Mouse (Mus musculus): ENCODE data around the gene Tapbpl.

Gene Tapbpl

DNA sequence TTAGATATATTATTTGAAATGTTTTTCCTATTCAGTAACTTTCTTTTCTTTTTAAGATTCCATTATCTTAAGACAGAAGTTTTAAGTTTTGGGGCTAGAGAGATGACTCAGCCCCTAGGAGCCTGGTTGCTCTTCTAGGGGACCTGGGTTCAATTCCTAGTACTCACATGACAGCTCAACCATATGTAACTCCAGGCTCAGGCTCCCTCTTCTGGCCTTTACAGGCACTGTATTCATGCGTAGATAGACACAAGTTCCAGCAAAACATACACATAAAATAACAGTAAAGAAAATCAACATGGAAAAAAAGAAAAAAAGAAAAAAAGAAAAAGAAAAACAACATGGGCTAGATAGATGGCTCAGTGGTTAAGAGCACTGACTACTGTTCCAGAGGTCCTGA lies 21.2 kb downstream of the Tapbpl start:
- in situ Hi-C loops (cut with MboI) = no loop called here

DNA sequence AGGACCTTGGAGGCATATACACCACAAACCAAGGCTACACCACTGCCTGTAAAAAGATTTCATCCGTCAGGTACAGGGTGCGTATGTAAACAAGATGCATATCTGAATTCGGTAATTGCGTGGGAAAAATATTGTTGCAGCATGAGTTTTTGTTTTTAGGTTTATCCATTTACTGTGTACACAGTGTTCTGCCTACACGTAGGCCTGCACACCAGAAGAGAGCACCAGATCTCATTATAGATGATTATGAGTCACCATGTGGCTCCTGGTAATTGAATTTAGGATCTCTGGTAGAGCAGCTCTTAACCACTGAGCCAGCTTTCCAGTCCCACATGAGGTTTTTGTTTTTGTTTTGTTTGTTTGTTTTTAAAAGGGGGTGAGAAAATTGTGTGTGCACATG lies 34.5 kb downstream of the Tapbpl start:
- in situ Hi-C loops (cut with MboI) = no loop called here

DNA sequence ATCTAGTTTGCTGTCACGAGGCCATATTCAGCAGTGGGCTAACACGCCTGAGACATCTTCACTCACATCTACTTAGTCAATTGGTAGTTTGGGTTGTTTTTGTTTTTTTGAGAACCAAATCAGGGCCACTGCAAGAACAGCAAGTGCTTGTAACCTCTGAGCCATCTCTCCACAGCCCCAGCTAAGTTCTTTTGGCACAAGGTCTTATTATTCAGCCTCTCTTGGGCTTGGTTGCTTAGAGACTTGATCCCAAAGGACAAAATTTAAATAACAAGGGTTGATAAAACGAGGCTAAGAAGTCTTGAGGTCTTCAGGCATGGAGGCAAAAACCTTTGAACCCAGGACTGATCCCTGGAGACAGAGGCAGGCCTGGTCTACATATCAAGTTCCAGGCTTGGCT lies 35.4 kb downstream of the Tapbpl start:
- in situ Hi-C loops (cut with MboI) = no loop called here

DNA sequence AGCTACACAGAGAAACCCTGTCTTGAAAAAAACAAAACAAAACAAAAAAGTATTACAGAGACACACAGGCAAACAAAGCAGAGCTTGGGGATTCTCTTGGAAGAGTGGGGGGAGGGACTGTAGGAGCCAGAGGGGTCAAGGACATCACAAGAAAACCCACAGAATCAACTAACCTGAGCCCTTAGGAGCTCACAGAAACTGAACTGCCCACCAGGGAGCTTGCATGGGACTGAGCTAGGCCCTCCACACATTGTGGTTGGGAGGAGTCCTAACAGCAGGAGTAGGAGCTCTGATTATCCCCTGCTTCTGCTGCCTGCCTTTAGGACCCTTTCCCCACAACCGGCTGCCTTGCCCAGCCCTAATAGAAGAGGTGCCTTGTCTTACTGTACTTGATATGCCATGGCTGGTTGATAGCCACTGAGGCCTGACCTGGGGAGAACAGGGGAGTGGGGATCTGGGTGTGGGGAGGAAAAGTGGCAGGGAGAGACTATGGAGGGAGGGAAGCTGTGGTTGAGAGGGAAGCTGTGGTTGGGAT lies 36.1 kb downstream of the Tapbpl start:
- in situ Hi-C loops (cut with MboI) = no loop called here

DNA sequence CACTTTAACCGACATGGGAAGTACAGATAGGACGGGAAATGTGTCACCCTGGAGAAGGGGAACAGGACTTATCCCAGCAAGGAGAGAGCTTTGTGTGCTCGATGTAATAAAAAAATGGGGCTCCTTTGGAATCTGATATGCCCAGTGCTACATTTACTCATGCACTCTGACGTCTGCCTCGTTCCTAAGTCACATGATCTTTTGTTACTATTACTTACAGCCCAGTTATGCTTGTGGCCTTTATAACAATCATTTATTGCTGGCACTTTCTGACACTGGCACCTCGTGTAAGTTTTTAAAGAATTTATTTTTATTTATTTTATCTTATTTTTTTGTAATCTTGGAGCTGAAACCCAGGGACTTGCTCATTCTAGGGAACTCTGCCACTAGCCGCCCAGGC lies 38.3 kb downstream of the Tapbpl start:
- in situ Hi-C loops (cut with MboI) = no loop called here

DNA sequence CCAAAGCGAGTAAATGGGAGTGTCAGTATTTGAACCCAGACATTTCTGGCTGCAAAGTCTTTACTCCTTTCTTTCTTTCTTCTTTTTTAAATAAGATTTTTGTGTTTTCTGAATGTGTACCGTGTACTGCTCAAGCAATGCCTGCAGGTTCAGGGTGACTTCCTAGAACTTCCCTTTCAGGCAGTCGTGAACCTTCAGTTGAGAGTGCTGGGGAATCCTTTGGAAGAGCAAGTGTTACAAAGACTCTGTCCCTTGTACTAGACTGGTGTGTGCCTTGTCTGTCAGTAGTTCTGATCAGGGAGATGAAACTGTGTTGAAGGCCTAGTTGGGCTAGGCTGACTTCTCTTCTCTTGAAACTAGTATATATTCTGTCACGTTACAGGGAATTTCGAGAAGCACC lies 38.8 kb downstream of the Tapbpl start:
- in situ Hi-C loops (cut with MboI) = no loop called here

DNA sequence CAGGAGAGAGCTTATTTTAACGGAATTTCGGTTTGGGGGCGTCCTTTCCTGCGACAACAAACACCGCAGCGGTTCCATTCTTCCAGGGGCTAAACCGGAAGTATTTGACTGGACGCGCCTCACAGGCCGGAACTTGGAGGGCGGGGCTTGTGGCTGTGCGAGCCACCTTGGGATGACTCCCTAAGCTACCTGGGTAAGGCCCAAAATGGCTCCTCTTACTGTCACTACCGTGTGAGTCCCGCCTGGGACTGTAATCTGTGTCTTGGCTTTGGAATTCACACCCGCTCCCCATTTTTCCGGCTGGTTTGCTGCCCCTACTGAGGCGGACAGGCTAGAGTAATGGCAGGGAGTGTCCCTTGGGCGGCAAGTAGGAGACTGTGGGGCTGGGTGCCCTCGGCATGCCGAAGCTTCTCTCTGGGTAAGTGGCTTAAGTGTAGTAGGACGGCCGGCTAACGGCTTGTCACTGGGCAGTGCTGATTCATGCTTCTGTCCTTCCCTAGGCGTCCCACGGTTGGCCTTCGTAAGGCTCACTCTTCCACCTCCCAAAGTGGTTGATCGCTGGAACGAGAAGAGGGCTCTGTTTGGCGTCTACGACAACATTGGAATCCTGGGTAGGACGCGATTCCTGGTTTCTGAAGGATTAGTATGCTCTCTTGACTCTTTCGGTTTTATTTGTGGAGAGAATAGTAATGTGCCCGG lies 39.5 kb downstream of the Tapbpl start:
- in situ Hi-C loops (cut with MboI) = no loop called here

DNA sequence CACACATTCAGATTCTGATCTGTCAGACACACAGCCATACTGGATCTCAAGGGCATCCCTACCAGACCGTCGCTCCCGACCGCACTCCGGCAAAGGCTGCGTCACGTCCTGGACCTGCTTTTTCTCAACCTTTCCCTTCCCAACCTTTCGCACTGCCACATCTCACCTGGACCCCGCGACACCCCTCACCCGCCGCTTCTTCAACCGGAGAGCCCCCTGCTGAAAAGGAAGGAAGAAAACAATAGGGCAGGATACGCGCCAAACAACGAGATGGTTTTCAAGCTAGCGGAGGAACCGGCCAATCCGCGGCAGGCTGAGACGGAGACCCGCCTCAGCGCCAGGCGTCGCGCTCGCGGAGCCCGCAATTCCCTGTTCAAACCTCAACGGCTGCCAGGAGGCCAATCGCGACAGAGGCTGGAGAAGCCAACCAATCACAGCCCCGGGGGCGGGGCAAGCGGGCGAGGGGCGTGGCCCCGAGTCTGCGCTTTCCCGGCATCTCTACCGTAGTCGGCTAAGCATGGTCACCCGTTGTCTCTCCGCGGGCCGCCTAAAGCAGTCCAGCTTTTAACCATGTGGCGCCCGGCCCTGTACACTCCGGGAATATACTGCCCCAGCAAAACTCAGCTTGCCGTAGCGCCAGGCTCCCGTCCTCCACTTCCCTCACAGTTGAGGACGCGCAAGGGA lies 40.2 kb downstream of the Tapbpl start, which contains the start of the genes Ncapd2 and Mrpl51:
TSS of gene Ncapd2 (minus strand) at position 370 of the 684 bp plus-strand sequence.
TSS of gene Mrpl51 (plus strand) at position 470 of the 684 bp plus-strand sequence.
- in situ Hi-C loops (cut with MboI) = no loop called here

DNA sequence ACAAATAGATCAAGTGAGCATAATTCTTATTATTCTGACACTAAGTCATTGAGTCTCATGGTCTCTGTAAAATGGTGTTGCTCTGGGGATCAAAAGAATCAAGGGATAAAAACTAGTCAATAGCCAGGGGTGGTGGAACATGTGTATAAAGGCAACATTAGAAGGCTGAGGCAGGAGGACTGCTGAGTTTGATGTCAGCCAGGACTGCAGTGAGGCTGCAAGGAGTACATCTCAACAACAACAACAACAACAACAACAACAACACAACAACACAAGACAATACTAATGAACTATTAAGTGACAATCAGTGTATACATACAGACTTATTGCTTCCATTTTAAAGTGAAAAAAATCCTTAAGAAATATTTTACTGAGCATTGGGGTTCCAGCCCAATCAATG lies 40.8 kb downstream of the Tapbpl start:
- in situ Hi-C loops (cut with MboI) = no loop called here

DNA sequence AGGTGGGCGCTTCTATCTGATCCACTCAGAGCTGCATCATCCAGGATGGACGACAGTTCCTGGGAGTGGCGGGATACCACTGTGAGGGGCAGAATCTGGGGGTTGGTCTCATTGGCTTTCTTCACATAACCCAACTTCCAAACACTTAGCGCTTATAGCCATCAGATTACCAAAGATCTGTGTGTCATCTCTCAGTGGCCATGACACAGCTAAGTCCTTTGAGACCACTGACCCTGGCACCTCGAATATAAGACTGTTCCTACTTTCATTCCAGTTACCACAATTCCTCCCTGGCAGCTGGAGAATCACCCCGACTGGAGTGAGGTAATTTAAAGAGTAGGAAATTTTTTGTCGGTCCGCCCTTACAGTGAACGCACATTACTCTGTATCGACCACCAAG lies 45.5 kb downstream of the Tapbpl start:
- in situ Hi-C loops (cut with MboI) = no loop called here

DNA sequence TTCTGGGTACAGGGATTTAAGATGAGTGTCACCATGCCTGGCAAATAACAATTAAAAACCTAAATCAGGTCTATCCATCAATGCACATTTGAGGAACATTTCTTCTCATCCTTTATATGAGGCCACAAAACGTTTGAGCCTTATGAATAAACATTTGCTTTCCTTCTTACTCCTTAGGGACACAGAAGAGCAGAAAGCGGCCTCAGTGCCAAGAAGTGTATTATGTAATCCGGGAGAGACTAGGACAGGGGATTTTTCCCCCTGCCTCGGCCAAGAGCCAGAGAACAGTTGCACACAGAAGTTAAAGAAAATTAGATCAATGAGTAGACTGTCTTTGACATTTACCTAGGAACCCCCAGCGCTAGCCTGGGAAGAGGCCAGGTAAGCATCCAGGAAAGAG lies 49.5 kb downstream of the Tapbpl start:
- in situ Hi-C loops (cut with MboI) = no loop called here

DNA sequence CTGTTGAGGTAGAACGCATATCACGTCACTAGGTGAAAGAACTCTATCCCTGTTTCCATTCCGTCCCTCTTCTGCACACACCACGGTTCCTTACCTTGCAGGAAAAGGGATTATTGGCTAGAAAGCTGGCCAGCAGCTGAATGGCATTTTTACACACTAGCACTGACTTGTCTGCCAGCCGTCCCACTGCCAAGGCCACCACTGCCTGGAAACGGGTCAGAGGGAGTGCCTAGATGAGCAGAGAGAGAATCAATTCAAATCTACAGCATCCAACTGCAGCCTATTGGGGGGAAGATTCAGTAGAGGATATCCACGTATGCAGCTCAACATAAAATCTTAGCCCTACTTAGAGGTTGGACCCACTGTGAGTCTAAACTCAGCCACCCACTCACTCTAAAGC lies 52.1 kb downstream of the Tapbpl start:
- in situ Hi-C loops (cut with MboI) = no loop called here

DNA sequence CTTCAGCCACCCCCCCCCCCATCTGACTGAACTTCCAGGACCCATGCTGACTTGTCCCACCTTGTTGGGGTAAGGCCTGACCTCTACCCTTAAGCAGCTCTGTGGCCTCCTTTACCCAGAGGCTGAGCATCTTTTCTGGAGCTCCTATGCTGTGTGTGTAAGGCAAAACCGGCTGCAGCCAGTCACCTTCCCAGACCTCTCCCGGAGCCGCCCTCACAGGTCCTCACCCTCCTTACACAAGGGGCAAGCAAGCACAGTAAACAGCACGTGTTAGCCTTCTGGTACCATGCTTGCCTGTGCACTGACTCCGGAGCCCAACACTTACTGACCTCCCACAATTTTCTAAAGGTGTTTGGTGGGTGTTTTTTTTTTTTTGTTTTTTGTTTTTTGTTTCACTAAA lies 56.2 kb downstream of the Tapbpl start:
- in situ Hi-C loops (cut with MboI) = no loop called here

Data from mature B cell (primary cell).